Mouse (Mus musculus) left cerebral cortex, adult 2 months (tissue): ENCODE results near the gene Shc3. TPM values are rescaled to one million over a fixed set of nuclear protein-coding genes. Genes with fewer than 3 reads are reported as not detected.

ENCODE experiments used
- DNase-seq, 2 experiments: peaks; one replicate each; pipeline ENCODE4 v3.0.0; 2021 to 2022; ENCODE audit warnings: low spot score in 2 of 2, mixed read lengths in 1 of 2; ENCODE audit errors: extremely low spot score in 1 of 2
- H3K27ac ChIP-seq: fragments of 200-600 bp; 2 replicates; pipeline ENCODE4 v1.8.1; 2022
- H3K4me3 ChIP-seq: fragments of 200-600 bp; 2 replicates; pipeline ENCODE4 v1.8.1; 2022
- CTCF ChIP-seq: fragments of 200-600 bp; IDR thresholded peaks from 2 replicates; pipeline ENCODE4 v1.8.1; 2022; ENCODE audit warnings: antibody characterized with exemption, mild to moderate bottlenecking, moderate library complexity
- intact Hi-C: fragments of 180-260 bp; cut with DNase I; formaldehyde crosslinking; loops from one replicate; pipeline ENCODE4 v1.15.1; 2025
- total RNA-seq, 2 experiments: library from RNA; stranded (reverse); gene quantifications; 2 replicates each; pipeline ENCODE4 v1.2.3; 2021

The Shc3 gene
- total RNA-seq, 2 experiments from 2014 or later, result 234 to 242 TPM

DNA sequence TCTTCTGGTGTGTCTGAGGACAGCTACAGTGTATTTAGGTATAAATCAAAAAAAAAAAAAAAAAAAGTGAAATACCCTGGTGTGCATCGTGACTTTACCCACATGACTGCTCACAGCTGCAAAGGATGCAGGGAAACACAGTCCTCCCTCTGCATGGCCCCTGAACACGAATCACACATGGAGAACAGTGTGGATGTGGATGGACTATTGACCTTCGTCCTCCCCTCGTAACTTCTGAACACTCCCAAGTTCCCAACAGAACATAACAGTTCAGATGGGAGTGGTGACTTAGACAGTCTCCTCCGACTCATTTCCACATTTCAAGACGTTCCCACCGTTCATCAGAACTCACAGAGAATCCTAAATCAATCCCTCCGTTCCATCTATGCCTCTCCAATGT is 33.5 kb upstream of the Shc3 start:
- intact Hi-C loops, result loop anchor here (1.0 kb wide), 1 partner anchor 37 kb away; no protein-coding TSS in a partner anchor
- Histone ChIP-seq H3K4me3 (peak overlapping the region; percentile 41), H3K27ac (peak overlapping the region; percentile 74)
- no peak; the same call in 1 of the 2 replicates for TF ChIP-seq CTCF
- DNase-seq, result no peak

DNA sequence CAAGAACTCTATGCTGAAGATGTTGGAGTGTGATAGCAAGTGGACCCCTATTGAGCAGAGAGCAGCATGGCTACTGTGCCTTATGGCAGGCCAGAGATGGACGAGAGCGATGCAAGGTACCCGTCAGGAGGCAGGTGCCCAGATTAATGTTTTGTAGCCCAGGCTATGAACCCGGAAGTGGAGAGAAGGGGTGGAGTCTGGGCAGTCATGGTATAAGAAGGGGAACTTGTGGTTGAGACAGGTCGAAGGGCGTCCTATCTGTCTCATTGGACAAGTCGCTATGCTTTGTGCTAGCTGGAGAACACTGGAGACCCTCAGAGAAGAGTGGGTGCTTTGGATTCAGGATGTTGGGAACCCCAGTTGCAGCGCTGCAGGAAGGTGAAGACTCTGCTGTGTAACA is 30.9 kb upstream of the Shc3 start:
- no peak for TF ChIP-seq CTCF
- intact Hi-C loops, result no loop called here
- no peak for DNase-seq
- H3K4me3 ChIP-seq, result no peak overlapping the region
- no peak overlapping the region for H3K27ac ChIP-seq

DNA sequence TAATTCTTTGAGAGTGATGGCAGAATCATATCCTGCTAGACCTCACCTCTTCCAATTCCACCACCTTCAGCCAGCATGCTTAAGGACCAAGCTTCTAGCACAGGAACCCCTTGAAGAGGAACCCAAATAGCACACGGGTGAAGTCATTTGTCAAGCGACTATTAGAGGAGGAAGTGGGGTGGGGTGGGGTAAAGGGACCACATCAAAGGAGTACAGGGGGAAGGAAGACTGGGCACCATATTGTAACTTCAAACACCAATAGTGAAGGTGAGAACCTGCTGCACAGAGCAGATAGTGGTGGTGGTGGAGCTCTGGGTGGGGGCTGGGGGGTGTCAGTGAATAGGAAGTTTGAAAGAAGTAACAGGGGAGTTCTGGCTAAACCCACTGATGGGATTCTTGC is 28.8 kb upstream of the Shc3 start:
- H3K27ac ChIP-seq, result no peak overlapping the region
- no peak overlapping the region for H3K4me3 ChIP-seq
- no peak for DNase-seq
- intact Hi-C loops, result no loop called here
- TF ChIP-seq CTCF, result no peak

DNA sequence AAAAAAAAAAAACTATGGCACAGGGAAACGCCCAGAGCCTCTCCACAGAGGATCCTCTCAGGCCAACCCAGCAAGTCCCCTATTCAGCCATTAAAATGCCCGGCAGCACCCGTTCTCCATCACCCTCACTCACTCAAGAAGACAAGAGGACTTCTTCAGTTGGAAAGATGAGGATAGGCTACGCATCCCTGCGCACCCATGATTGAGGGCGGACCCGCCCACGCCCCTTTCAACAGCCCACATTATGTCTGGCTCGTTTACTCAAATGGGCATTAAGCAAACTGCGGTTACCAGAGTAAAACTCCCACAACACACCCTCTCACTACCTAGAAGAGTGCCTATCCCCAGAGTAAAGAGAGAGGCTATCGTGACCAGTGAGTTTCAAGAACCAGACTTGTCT is 26.2 kb upstream of the Shc3 start:
- no peak overlapping the region for H3K27ac ChIP-seq
- peak in 1 of 2 experiments; percentile 41 for DNase-seq
- intact Hi-C loops, result no loop called here
- H3K4me3 ChIP-seq, result no peak overlapping the region
- TF ChIP-seq CTCF, result no peak

DNA sequence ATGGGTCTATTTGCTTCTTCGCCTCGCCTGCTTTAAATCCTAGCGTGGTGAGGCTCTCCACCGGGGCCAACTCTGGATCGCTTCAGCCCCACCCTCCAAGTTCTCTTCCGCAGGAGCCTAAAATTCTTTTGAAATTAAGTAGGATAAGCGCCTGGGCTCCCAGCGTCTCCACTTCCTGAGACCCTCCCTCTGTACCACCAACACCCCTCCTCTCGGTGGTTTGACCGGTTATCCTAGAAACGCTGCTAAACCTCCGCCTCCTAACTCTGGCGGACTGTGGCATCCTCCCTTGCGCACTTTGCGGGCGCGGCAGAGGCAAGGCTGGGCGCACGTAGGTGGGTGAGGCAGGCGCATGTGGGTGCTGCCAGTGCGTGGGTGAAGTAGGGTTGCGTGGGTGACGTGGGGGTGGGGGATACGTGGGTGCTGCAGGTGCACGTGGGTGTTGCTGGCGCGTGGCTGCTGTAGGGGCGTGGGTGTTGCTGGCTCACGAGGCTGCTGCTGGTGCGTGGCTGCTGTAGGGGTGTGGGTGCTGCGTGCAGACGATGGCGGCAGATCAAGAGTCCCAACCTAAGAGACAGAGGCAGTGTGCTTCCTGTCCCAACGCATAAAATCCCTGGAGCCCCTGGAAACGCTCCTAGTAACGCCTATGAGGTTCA is 25.6 kb upstream of the Shc3 start:
- H3K4me3 ChIP-seq, result peak overlapping the region; percentile 48
- intact Hi-C loops, result no loop called here
- DNase-seq, result peak; percentile 47 to 57
- TF ChIP-seq CTCF, result no peak
- H3K27ac ChIP-seq, result peak overlapping the region; percentile 80

DNA sequence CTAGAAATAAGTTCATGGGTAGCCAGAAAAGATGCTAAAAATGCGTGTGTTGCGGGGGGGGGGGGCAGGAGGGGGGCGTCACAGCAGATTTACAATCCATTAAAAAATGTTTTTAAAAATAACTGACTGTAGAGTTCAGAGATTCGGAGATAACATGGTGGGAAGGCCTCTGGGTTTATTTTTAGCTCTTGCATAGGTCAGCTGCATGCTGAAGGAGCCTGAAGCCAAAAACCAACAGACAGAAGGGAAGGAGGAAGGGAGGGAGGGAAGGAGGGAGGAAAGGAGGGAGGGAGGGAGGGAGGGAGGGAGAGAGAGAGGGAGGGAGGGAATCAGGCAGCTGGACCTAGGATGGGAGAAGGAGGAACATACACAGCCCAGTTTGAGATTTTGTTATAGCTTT is 18.8 kb upstream of the Shc3 start:
- DNase-seq, result no peak
- intact Hi-C loops, result no loop called here
- Histone ChIP-seq H3K27ac (no peak overlapping the region), H3K4me3 (no peak overlapping the region)
- no peak for TF ChIP-seq CTCF

DNA sequence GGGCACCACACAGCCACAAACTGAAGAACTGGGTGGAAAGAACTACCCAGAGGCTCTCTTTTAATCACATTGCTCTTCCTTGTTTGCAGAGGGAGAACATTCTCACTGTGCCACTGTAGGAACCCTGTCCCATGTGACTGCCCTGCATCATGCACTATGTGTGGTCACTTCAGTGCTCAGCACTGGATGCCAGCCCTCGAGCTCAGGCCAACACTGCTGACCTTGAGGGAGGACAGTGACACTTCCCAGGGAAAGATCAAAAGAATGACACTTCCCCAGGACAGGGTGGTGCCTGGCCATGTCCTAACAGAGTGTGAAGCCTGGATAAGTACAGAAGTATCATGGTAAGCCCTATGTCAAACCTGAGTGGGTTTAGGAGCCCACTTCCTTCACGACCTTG is 13.0 kb upstream of the Shc3 start:
- DNase-seq, result no peak
- intact Hi-C loops, result no loop called here
- TF ChIP-seq CTCF, result no peak
- H3K27ac ChIP-seq, result no peak overlapping the region
- H3K4me3 ChIP-seq, result no peak overlapping the region

DNA sequence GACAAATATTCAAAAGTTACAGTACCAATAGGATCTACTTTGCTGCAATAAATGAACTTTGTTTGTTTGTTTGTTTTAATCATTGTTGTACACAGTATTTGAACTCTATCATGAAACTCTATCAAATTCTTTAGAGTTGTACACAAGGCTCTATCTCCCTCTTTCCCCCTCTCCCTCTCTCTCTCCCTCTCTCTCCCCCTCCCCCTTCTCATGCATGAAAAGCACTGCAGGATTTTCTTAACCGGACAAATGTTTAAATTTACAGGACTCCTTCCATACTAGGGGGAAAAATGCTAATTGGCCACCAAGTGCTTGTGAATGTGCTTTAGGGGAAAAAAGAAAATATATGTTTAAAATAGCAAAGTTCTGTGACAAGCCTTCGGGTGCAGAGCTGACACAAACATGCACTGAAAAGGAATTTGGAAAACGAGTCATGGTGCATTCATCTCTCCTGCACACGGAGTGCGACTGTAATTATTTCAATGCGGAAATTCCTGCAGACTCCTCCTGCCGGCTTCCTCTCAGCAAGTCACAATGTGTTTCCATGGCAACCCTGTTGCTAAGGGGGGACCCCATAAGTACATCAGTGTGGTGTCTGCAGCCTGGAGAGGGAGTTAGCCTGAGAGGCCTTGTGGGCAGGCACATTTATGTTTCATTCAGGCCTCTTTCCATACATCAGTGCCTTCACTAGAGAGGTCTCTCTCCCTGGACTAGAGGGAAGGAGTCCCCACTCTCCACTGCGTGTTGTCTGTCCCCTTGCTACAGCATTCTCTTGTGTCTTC is 11.2 kb upstream of the Shc3 start:
- Histone ChIP-seq H3K27ac (peak overlapping the region; percentile 24; the same call in 1 of the 2 replicates), H3K4me3 (no peak overlapping the region)
- no peak; the same call in 1 of the 2 replicates for TF ChIP-seq CTCF
- peak; percentile 52 to 55 for DNase-seq
- intact Hi-C loops, result no loop called here

DNA sequence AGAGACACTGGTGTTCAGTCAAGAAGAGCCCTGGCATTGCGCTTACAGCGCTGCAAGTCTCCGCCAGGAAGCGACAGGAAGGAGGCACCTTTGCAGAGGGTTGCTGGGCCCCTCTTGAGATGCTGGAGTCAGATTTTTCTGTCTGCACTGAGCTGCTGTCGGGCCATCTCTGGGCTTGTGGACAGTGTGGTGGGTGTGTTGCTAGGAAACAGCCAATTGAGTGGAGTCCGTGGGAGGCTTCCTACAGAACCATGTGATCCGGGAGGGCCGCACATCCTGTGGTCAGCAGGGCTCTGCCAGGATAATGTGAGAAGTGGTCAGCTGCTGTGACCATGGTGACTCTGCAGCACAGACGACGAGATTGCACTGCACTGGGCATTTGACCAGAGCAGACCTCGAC is 4.6 kb upstream of the Shc3 start:
- peak; percentile 65 to 77 for DNase-seq
- intact Hi-C loops, result no loop called here
- TF ChIP-seq CTCF, result no peak
- no peak overlapping the region for H3K4me3 ChIP-seq
- H3K27ac ChIP-seq, result peak overlapping the region; percentile 91

DNA sequence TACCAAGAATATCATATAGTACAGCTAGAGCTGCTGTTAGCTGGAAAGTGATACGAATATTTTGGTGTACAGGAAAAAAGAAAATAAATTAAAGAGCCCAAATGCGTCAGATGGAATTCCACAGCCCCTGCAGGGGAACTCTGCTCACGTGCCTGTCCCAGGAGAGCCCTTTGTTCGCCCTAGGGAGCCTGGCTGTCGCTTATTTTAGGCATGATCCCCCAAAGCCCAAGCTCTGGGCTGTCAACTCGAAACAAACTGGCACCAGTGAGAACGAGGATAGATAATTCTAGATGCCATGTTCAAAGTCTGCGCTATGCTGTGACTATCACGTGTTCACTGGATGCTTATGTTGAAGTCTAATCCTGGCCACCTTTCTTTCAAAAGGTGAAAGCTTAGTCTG is 892 bp upstream of the Shc3 start:
- DNase-seq, result no peak
- intact Hi-C loops, result no loop called here
- peak overlapping the region; percentile 86 for H3K4me3 ChIP-seq
- TF ChIP-seq CTCF, result no peak
- H3K27ac ChIP-seq, result peak overlapping the region; percentile 75

DNA sequence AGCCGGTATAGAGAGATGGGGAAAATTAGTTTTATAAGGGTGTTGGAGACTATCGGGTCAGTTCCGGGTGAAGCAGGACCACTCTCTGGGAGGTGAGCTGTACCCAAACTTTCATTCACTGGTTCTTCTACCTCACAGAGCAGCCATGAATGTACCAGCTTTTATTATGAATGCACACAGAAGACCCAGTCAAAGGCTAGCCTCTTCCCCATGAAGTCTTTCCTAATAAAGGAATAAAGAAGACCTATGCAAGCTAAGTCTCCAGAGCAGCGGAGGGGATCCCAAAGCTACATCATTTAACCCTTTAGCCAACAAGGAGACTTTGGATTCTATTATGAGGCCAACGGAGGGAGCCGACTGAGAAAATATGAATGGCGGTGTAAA is 458 bp upstream of the Shc3 start:
- H3K27ac ChIP-seq, result peak overlapping the region; percentile 75
- intact Hi-C loops, result loop anchor here (2.0 kb wide), 2 partner anchors 47 to 133 kb away; no protein-coding TSS in a partner anchor
- H3K4me3 ChIP-seq, result peak overlapping the region; percentile 86
- no peak for DNase-seq
- TF ChIP-seq CTCF, result no peak

DNA sequence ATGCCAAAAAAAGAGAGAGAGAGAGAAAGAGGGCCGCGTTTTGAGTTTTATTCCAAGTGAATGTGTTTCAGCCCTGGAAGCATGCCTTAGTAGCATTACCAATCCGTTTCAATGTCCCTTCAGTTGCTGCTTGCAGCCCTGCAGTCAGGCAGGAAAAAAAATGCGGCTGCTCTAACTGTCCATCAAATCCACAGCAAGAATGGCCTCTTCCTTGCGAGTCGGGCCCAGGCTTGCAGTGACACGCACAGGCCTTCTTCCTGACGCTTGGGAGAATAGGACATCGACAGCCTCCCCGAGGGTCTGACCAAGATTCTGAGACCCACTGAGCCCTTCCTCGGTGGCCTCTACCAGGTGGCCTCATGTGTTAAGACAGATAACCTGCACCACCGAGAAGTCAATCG is 718 bp downstream of the Shc3 start:
- peak overlapping the region; percentile 84 for H3K27ac ChIP-seq
- peak in 1 of 2 experiments; percentile 29 for DNase-seq
- TF ChIP-seq CTCF, result no peak
- intact Hi-C loops, result loop anchor here (2.0 kb wide), 2 partner anchors 48 to 132 kb away; no protein-coding TSS in a partner anchor
- H3K4me3 ChIP-seq, result peak overlapping the region; percentile 86
